Mouse (Mus musculus): ENCODE data around the gene Them7.

DNA sequence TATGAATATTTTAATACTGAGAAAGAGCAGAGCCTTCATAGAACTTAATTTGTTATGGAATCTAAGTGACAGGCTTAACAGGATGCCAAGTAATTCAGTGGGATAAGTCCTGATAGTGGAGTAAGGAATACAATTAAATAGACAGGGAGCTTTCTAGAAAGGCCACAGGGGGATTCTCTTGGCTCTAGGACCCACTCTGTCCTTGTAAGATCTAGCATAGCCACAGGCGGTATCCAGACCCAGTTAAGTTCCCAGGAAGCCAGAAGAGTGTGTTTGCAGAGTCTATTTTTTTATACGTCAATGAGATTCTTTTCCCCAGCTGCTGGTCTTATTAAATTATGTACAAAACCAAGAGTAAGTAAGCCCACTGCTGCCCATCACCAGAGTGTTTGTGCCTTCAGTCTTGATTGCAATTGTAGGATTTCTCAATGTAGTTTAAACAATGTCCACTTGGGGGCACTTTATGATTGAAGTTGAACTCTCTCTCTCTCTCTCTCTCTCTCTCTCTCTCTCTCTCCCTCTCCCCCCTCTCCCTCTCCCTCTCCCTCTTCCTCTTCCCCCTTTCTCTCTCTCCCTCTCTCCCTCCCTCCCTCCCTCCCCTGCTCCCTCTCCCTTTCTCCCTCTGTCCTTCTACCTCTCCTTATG, 32.4 kb downstream of the Them7 start:
- TF ChIP-seq CTCF (IDR thresholded peaks at IDR 0.05; ENCODE audit: control insufficient read depth, insufficient read depth, insufficient read length): no peak
- TF ChIP-seq MAX (IDR thresholded peaks at IDR 0.05): no peak
- TF ChIP-seq USF1 (IDR thresholded peaks at IDR 0.05; ENCODE audit: low read depth): no peak
- no peak for TF ChIP-seq CEBPB (IDR thresholded peaks at IDR 0.05; ENCODE audit: low read depth)
- TF ChIP-seq MYOG (IDR thresholded peaks at IDR 0.05; ENCODE audit: control insufficient read depth, extremely low read depth, insufficient read length): no peak

Measured in C2C12 (cell line).